Mouse (Mus musculus): ENCODE measurements around the gene Cstf3. TPM values are rescaled to one million over a fixed set of nuclear protein-coding genes. Genes with fewer than 3 reads are reported as not detected.
A peak's percentile ranks its signal among the peaks of the same experiment; 100 is the strongest.

The Cstf3 gene
- total RNA-seq, 2 experiments from 2014 or later: 9.9 to 11.4 TPM

DNA sequence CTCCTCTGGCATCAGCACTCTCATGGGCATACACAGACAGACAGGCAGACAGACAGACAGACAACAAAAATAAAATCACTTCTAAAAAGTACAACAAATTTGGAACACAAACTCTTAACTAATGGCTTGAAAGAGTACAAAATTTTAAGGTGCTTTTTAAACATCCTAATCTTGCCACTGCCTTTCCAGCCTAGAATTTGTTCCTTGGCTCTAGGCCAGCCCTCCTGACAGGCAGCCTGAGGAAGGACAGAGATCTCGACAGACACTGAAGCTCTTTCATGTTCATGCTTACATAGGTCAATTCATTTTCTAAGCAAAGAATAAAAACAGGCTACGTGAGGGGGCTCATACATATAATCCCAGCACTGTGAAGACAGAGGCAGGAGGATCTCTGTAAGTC is 102.2 kb downstream of the Cstf3 start:
- intact Hi-C loops (cut with DNase I; ENCODE audit: low total_unique reads): no loop called here
- DNase-seq: no peak

DNA sequence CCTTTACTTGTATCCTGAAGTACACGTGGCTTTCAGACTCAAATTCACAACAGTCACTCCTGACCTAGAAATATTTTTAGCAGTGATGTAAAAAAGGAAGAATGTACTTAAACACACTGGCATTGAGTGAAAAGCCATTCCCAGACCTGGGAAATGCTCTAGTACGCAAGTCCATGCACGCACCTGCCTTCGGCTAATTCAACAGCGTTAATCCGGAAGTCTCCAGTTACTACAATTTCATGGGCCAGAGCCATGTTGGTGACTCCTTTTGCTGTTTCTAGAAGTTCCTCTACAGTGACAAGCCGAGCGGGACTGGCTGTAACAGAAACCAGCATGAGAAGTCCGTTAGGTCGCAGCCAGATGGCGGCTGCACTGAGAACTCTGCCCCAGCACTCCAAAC is 109.3 kb downstream of the Cstf3 start:
- intact Hi-C loops (cut with DNase I; ENCODE audit: low total_unique reads): no loop called here
- no peak for DNase-seq

DNA sequence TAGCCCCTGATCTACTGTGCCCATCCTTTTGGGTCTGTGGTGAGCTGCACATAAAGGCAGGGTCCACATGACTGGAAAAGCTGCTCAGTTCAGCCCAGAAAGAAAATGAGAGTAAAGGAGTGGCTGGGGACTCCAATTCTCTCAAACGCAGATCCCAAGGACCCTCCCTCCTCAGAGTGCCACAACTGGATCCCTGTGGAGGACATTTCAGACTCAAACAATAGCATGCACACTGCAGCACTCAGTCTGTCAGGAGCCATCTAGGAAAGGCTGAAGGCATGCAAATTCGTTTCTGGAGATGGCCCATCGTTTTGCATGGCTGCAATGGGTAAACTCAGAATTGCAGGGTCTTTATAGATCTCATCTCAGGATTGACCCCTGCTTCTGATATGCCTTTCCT is 112.8 kb downstream of the Cstf3 start:
- DNase-seq: no peak
- intact Hi-C loops (cut with DNase I; ENCODE audit: low total_unique reads): no loop called here

DNA sequence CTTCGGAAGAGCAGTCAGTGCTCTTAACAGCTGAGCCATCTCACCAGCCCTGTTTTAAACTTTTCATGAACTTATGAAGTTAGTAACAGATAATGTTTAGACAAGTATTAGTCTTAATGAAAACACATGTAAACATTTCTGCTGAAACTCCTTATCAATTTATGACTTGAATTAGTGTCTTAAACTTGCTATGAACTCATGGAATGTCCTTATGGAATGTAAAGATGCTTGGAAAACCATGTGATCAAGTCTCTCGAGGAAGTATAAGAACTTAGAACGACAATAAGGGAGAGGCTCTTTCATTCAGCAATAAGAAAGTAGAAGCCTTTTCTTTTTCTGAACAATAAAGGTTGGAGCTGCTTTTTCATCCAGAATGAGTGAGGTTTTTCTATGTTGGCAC is 114.0 kb downstream of the Cstf3 start:
- no peak for DNase-seq
- intact Hi-C loops (cut with DNase I; ENCODE audit: low total_unique reads): no loop called here

DNA sequence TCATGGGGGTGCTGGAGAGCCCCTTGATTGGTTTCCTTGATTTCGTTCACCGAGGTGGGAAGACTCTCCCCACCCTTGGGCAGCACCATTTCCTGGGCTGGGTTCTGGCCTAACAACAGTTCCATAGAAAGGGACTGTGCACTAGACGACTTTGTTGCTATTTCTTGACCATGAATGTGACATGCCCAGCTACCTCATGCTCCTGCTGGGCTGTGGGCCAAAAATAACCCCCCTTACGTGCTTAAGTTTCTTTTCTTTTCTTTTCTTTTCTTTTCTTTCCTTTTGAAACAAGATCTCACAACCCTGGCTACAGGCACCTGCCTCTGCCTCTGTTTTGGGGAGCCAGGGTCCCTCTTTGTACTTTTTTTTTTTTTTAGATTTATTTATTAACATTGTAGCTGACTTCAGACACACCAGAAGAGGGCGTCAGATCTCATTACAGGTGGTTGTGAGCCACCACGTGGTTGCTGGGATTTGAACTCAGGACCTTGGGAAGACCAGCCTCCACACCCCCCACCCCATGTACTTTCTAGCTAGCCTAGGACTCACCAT is 119.5 kb downstream of the Cstf3 start:
- intact Hi-C loops (cut with DNase I; ENCODE audit: low total_unique reads): no loop called here
- DNase-seq: no peak

DNA sequence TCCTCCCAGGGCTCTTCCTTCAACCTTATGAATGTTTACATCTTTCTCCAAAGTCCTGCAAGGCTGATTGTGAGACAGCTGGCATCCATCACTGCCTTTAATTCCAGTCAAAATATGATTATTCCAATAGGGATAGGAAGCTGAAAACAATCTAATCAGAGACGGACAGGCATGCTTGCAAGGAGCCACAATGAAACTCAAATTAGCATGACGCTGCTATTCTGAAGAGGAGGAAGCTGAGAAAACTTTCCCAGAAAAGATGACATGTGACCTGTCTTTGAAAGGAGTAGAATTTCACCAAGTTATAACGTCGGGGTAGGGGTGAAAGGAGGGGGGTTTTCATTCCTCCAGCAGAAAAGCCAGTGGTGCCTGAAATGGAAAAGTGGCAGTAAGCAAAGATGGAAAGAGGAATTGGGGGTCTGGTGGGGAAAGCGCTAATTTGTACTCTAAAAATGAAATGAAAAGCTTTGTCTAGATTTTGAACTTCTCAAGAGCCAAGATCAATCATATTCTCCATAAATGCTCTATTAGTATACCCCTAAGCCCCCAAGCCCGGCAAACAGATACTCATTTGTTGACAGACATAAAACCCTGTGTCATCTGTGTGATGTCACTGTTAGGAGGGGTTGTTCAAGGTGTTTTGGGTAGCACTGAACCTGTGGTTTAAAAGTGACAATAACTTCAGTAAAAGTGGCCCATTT is 120.5 kb downstream of the Cstf3 start:
- intact Hi-C loops (cut with DNase I; ENCODE audit: low total_unique reads): no loop called here
- DNase-seq: no peak

DNA sequence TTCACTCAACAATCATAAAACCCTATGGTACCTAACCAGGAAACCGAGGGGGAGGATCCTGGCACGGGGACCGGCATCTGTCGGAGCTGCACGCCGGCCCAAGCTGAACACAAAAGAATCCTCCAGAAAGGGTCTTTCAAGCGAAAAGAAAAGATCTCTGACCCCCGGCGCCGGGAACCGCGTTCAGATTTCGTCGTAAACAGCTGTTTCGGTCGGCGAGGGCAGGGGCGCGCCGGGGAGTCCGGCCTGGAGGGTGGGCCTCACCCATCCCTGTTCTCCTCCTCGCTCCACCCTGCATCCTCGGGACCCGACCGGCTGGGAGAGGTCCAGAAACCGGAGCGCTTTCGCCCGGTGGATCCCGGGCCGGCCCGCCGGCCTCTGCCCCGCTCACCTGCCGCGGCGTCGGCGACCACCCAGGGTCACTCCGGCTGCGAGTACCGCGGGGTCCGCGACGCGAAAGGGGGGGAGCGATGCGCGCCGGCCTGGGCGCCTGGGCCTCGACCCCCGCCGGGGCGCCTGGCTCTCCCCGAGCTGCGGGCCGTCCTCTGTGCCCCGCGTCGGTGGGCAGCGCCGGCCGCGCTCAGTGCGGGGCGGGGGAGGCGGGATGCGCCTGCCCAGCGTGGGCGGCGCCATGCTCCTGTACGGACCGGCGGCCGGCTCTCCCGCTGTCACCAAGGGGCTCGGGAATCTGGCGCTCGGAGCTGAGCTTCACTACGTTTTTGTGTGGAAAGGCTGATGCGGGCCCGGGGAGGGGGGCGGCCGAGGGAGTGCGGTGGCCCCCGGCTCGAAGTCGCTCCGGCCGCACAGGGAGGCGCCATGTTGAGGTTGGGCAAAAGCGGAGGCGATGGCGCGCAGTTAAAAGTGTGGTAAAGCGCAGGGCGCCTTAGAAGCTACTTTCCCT is 121.5 kb downstream of the Cstf3 start, which contains the start of gene Tcp11l1:
Gene Tcp11l1, minus strand, starts transcription at position 585 of the 901 bp plus-strand sequence.
- intact Hi-C loops (cut with DNase I; ENCODE audit: low total_unique reads): no loop called here

DNA sequence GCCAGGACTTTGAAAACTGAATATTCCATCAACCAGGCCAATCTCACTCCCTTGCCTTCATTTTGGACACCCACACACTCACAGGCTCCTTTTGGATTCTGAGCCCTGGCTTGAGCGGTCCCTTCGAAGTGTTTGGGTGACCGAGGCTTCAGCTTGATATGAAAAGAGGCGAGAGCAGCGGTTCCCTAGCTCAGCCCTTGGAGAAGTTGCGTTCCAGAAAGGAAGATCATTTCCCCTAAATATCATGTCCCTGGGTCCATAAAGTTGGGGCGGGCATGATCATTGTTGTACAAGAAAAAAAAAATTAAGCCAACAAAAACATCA is 122.1 kb downstream of the Cstf3 start:
- intact Hi-C loops (cut with DNase I; ENCODE audit: low total_unique reads): no loop called here
- no peak for DNase-seq

More for the DNA sequence above, 121.5 kb downstream of the Cstf3 start, which contains the start of gene Tcp11l1:
- DNase-seq: peak; percentile 42

DNA sequence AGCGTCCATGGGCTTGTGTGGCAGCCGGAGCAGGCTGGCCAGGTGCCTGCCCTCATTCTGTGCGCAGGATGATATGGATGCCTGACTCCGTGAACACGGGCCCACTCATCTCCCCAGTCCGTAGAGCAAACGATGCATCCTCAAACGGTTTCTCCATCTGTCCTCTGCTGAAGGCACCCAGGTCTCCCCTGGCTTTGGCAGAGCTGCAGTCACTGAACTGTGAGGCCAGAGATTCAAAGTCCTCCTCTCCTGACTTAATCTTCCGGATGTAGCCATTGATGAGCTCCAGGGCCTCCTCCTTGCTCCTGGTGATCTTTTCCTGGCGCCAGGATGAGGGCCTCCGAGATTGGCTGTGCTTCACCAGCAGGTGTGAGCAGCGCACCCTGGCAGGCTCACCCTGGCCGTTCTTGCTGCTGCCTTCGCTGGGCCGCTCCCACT is 124.0 kb downstream of the Cstf3 start:
- DNase-seq: peak; percentile 42
- intact Hi-C loops (cut with DNase I; ENCODE audit: low total_unique reads): no loop called here

Other genes with a start within 250 kb of the Cstf3 start
- 1 to 10 TPM; 1.0 to 1.5 TPM for gene D430041D05Rik, start 179.5 kb upstream of the Cstf3 start, total RNA-seq (2021)
- 100 to 1,000 TPM; 142 to 158 TPM for gene Hipk3, start 96.1 kb upstream of the Cstf3 start, total RNA-seq (2021)
- gene Tcp11l1, start 121.6 kb downstream of the Cstf3 start, total RNA-seq (2021): 1 to 10 TPM; 4.5 TPM
- not detected for gene Pin1rt1, start 125.9 kb downstream of the Cstf3 start, total RNA-seq (2021)
- gene Depdc7, start 152.4 kb downstream of the Cstf3 start, total RNA-seq (2021): 1 to 10 TPM in 1 of 2 experiments, under 1 TPM in 1; 0.97 to 1.7 TPM
- 10 to 100 TPM; 27.2 to 28.4 TPM for gene Qser1, start 226.2 kb downstream of the Cstf3 start, total RNA-seq (2021)